Mouse (Mus musculus): ENCODE measurements around the gene Ccdc6. TPM values are rescaled to one million over a fixed set of nuclear protein-coding genes. Genes with fewer than 3 reads are reported as not detected.

The Ccdc6 gene
- total RNA-seq, 2 experiments from 2014 or later: 56.2 to 62.9 TPM

DNA sequence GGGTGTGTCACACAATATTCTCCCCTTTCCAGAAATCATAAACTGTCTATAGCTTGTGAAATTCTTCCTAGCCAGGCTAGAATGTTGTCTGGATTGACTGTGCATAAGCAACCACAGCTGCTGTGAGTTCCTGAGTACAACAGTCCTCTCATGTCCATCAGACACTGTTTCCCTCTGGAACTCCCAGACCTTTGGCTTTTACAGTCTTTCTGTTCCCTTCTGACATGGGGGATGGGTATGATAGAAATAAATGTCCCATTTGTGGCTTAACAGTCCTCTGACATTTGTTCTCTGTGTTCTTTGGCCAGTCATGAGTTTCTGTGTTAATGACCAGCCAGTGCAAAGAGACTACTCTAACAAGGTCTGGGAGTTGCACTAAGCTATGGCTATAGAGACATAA lies 129.7 kb downstream of the Ccdc6 start:
- intact Hi-C loops (cut with DNase I): no loop called here
- DNase-seq (ENCODE audit: extremely low spot score in 1 of 2, low spot score in 2 of 2): no peak

DNA sequence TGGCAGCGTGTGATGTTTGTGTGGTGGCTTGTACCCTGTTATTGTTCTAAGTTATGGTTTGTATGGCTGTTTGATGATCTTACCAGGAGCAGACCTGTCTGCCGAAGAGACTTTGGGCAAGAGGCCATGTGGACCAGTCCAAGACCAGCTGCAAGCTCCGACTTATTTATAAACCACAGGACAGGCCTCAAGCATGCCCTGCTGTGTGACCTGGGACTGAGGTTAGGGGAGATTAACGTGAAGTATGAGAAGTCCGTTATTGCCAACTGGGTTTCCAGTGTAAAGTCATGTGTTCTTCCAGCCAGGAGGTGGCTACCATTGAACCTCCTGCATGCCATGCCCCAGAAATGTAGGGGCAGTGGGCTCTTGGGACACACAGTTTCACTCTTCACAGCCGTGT lies 133.4 kb downstream of the Ccdc6 start:
- intact Hi-C loops (cut with DNase I): no loop called here
- no peak for DNase-seq (ENCODE audit: extremely low spot score in 1 of 2, low spot score in 2 of 2)

DNA sequence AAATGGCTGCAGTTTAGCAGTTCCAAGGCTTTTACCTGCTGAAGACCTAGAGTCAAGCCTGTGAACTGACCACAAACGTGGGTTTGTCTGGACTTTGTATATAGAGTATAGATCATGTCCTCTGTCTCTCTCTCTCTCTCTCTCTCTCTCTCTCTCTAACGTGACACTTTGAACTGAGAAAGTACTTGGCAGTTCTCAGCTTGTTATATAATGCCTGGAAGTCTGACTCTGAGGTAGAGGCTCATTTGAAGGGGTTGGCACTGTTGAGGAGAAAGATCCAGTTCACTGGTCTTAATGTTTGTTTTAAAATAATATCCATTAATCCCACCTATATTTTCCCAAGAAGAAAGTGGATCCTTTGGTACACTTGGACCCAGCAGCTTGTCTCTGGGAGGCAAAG lies 141.0 kb downstream of the Ccdc6 start:
- no peak for DNase-seq (ENCODE audit: extremely low spot score in 1 of 2, low spot score in 2 of 2)
- intact Hi-C loops (cut with DNase I): no loop called here

Other genes with a start within 250 kb of the Ccdc6 start
- gene Mrln, start 107.5 kb downstream of the Ccdc6 start, total RNA-seq (2021): not detected
- gene Slc16a9, start 148.0 kb downstream of the Ccdc6 start, total RNA-seq (2021): 1 to 10 TPM; 4.4 to 5.0 TPM